Mouse (Mus musculus): ENCODE measurements around the gene Trrap. TPM values are rescaled to one million over a fixed set of nuclear protein-coding genes. Genes with fewer than 3 reads are reported as not detected.

The Trrap gene
- total RNA-seq, 2 experiments from 2014 or later = 40.3 to 77.8 TPM

- no peak for ATAC-seq (replicated peaks; ENCODE audit: low FRiP score, low TSS enrichment, poor library complexity, severe bottlenecking)
Measured at GRCm38 (mm10) chr5:144859284-144859683, 91.8 kb downstream of the Trrap start.

GRCm38 (mm10) chr5:144860913-144861312 is 93.4 kb downstream of the Trrap start:
- 0 out of 2 replicates have a peak, but pooled peaks have one; percentile 4 for ATAC-seq (replicated peaks; ENCODE audit: low FRiP score, low TSS enrichment, poor library complexity, severe bottlenecking)

DNA sequence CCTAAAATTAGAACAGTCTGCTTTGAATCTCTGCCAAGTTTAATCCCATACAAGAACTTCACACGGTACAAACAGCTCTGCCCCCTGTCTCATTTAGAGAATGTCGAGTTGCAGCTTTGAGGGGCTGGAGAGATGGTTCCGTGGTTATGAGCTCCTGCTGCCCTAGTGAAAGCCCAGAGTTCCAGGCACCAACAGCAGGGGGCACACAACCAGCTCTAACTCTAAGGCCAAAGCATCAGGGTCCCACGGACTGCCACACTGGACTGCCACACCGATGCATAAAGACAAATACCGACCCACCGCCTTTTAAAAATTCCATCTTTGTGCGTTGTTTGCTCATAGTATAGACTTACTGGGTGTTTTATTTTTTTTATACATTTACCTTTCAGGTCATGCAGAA is 99.4 kb downstream of the Trrap start:
- ATAC-seq (replicated peaks; ENCODE audit: low FRiP score, low TSS enrichment, poor library complexity, severe bottlenecking) = no peak

DNA sequence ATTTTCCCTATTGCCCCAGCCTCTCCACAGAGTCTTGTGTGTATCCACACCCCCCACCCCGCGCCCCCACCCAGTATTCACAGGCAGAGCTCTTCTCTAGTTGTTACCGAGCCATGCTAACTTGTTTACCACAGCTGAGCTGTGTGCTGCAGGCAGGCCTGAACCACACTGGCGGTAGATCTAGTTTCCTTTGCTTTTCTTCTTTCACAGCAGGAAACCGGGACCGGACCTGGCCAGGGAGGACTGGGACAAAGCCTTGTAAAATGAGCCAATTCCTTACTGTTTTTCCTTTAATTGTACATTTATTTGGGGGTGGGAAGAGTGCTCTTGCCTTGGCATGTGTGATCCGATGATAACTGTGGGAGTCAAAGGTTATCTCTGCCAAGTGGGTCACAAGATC is 101.9 kb downstream of the Trrap start:
- ATAC-seq (replicated peaks; ENCODE audit: low FRiP score, low TSS enrichment, poor library complexity, severe bottlenecking) = no peak

GRCm38 (mm10) chr5:144870782-144871181 is 103.2 kb downstream of the Trrap start:
- no peak for ATAC-seq (replicated peaks; ENCODE audit: low FRiP score, low TSS enrichment, poor library complexity, severe bottlenecking)

DNA sequence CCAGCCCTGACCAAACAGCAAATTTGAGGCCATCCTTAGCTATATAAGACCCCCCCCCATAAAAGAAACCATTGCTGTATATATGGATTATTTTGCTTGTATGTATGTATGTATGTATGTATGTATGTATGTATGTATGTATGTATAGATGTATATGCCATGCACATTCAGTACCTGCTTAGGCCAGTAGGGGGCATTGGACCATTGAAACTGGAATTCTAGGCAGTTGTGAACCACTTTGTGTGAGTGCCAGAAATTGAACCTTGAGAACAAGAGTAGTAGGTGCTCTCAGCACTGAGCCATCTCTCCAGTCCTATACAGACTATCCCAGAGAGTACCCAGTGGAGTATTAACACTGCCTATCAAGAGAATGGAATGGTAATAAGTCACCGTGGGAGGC is 104.2 kb downstream of the Trrap start:
- ATAC-seq (replicated peaks; ENCODE audit: low FRiP score, low TSS enrichment, poor library complexity, severe bottlenecking) = no peak

DNA sequence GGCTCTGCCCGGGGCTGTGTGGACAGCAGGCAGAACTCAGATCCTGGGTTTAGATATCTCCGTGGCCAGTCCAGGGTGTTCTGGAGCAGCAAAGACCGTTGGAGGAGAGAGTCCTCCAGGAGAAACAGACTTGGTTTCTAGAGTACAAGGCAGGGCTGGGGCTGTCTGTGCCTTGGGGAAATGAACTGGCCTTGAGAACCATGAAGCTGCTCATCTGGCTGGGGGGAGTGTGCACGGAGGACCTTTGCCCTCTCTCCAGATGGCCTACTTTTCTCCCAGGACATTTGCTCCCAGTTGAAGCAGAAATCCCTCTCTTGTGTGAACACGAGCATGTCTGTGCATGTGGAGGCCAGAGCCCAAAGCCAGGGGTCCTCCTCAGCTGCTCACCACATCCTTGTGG is 104.8 kb downstream of the Trrap start:
- ATAC-seq (replicated peaks; ENCODE audit: low FRiP score, low TSS enrichment, poor library complexity, severe bottlenecking) = no peak

DNA sequence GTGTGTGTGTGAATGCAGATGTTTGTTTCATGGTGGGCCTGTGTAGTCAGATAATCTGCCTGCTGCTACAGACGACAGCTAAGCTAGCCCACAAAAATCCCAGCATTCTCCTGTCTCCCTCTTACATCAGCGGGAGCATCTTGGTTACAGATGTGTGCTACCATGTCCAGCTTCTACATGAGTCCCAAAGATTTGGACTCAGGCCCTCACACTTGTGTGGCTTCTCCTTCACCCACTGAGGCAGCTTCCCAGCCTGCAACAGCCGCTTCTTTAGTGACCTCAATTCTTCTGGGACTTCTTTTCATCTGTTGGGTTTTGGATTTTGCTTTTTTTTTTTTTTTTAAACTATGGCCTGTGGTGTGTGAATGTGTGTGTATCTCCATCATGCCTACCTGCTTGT is 105.3 kb downstream of the Trrap start:
- no peak for ATAC-seq (replicated peaks; ENCODE audit: low FRiP score, low TSS enrichment, poor library complexity, severe bottlenecking)

GRCm38 (mm10) chr5:144875227-144875626 is 107.7 kb downstream of the Trrap start:
- ATAC-seq (replicated peaks; ENCODE audit: low FRiP score, low TSS enrichment, poor library complexity, severe bottlenecking) = no peak

- peak; percentile 91 for ATAC-seq (replicated peaks; ENCODE audit: low FRiP score, low TSS enrichment, poor library complexity, severe bottlenecking)
Measured at GRCm38 (mm10) chr5:144875892-144876291, 108.4 kb downstream of the Trrap start.

DNA sequence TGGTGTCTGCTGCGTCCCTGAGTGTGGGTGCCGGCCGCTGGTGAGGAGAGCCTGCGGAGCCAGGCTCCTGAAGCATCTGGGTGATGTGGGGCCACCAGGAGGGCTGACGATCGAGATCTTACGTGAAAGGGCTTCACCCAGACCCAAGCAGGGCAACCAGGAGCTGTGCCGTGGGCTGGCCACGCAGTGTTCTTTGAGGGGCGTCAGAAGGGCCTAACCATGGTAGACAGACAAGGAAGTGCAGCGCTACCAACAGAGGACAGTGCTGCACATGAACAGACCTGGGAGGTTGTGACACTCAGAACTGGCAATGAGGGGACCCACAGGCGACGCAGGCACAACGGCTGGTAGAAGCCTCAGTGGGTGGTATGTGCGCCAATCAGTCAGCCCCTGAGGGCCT is 109.5 kb downstream of the Trrap start:
- no peak for ATAC-seq (replicated peaks; ENCODE audit: low FRiP score, low TSS enrichment, poor library complexity, severe bottlenecking)

DNA sequence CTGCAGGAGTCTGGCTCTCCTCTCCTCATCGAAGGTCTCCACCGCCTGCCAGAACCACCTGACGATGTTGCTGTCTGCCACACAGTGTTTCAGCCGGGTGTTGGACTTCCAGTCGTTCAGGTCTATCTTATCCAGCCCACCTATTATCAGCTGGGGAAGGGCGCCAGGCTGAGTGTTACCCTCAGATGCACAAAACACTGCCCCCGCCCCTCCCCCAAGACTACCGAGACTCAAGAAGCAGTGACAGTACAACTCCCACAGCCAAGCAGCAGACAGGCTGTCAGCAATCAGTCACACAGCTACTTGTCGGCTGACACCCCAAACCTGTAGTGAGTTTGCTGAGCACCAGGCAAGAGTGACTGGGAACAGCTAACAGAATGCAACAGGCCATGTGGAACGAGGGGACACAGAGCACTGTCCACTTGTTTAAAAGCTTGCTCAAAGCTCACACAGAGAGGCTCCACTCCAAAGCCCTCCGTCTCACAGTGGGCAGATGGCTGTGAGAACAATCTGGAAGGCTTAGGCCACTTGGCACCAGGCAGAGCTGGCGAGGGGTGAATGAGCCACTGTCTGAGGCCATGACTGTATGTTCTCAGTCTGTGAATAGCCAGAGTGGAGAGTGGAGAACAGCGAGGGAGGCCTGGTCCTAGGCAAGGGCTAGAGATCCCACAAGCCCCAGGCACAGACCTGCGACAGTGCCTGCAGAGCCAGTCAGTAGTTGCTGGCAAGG is 114.3 kb downstream of the Trrap start:
- ATAC-seq (replicated peaks; ENCODE audit: low FRiP score, low TSS enrichment, poor library complexity, severe bottlenecking) = no peak

DNA sequence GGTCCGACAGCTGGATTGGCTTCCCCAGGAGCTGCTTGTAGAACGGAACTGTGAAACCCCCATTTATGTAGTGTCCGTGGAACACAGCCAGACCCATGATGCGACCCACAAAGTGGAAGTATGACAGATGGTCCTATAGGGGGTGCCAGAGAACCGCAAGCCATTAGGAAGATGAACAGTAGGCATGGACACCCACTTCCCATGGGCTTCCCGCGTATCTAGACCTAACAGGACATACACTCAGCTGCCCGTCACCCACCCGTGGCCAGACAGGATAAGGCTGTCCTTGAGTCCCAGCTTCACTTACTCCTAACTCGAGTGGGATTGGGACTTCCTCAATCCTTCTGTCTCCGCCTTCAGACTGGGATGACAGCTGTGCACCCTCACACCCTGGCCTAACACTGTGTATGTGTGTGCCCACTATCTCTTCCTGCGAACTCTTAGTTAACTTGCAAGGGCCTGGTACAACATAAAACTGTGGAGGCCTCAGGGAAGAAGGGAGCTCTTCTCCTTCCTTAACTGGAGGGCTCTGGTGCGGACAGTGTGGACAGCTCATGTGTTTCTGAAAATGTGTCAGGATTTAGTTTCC is 117.2 kb downstream of the Trrap start:
- no peak for ATAC-seq (replicated peaks; ENCODE audit: low FRiP score, low TSS enrichment, poor library complexity, severe bottlenecking)

DNA sequence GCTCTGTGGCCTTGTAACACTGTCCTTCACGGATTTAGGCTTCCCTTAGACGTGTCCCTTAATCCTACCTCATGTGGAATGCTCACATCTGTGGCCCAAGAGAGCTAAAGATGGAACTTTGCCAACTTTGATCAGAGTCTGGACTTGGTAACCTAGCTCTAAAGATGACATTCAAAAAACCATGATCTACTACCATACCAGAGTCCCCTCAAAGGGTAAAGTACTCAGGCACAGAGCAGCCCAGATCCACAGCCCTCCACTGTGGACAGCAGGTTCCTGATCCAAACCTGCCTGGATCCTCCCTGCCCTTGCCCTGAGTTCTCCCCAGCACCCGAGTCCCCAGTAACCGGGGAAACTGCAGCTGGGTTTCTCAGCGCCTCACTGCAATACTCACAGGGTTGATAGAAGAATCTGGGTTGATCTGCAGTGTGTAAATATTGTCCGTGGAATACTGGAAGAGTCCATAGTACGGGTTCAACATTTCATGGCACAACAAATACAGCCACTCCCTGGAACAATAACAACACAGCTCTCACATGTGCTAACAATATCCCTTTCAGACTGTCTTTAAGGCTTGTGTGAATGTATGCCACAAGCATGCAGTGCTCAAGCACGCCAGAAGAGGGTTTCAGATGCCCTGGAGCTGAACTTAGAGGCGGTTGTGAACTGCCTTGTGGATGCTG is 118.6 kb downstream of the Trrap start:
- no peak for ATAC-seq (replicated peaks; ENCODE audit: low FRiP score, low TSS enrichment, poor library complexity, severe bottlenecking)

GRCm38 (mm10) chr5:144891276-144891675 is 123.7 kb downstream of the Trrap start:
- ATAC-seq (replicated peaks; ENCODE audit: low FRiP score, low TSS enrichment, poor library complexity, severe bottlenecking) = no peak

GRCm38 (mm10) chr5:144897881-144898280 is 130.3 kb downstream of the Trrap start:
- no peak for ATAC-seq (replicated peaks; ENCODE audit: low FRiP score, low TSS enrichment, poor library complexity, severe bottlenecking)

GRCm38 (mm10) chr5:144898448-144899052 is 131.0 kb downstream of the Trrap start:
- ATAC-seq (replicated peaks; ENCODE audit: low FRiP score, low TSS enrichment, poor library complexity, severe bottlenecking) = no peak

DNA sequence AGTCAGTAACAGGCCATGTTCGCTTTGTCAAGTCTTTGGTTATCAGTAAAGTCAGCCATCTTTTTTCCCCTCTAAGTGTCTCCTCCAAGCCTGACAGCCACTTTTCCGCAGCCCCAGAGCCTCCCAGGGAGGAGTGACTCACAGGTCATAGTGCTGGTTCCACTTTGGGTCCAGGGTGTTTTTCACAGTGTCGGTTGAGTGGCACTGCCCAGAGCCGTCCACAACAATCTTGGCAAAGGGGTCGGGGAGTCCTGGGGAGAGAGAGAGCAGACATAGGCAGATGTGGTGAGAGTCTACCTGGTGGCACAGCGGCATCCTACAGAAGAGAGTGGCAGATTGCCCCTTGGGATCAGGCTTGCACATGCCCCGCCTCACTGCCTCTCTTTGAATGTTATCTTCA is 133.5 kb downstream of the Trrap start:
- ATAC-seq (replicated peaks; ENCODE audit: low FRiP score, low TSS enrichment, poor library complexity, severe bottlenecking) = no peak

- ATAC-seq (replicated peaks; ENCODE audit: low FRiP score, low TSS enrichment, poor library complexity, severe bottlenecking) = no peak
Measured at GRCm38 (mm10) chr5:144901791-144902190, 134.3 kb downstream of the Trrap start.

DNA sequence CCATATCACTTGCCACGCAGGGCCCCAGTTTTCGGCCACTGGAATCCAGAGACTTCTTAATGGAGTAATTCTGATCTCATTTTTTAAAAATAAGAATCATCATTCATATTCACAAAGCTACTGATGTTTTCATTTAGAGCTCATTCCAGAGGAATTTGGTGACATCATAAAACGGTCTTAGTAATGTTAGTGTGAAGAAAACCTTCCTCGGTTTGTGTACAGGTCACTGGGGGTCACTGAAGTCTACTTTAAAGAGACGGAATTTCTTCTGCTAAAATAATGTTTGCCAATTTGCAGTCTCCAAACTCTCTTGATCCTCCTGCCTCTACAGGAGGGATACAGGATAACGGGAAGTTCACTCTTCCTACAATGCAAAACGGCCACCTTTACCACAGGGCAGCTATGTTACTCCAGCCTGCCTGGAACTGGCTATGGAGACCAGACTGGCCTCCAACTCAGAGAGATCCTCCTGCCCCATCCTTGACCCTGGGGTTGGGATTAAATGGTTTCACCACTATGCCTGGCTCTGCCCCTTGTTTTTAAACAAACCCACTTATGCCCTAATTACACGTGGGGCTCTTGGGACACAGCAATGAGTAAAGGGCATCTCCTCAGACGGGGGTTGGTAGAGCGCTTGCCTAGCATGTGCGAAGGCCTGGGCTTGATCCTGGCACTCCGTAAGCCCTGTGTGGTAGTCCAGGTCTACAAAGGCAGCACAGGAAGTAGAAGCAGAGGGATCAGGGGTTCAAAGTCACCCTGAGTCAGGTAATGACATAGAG is 137.0 kb downstream of the Trrap start:
- no peak for ATAC-seq (replicated peaks; ENCODE audit: low FRiP score, low TSS enrichment, poor library complexity, severe bottlenecking)
